Mouse (Mus musculus) lung, adult 2 months (tissue): Measurements from ENCODE around the gene Oxct1.

Experiments used
- CTCF ChIP-seq: fragments of 200-500 bp; IDR thresholded peaks from 2 replicates; pipeline ENCODE4 v1.5.1; 2011; ENCODE audit warnings: mild to moderate bottlenecking, low read length, control low read depth; ENCODE audit not compliant: insufficient read depth
- POLR2A ChIP-seq: fragments of 200-500 bp; IDR thresholded peaks from 2 replicates; pipeline ENCODE4 v1.6.1; 2011; ENCODE audit warnings: low read depth, mild to moderate bottlenecking, control low read depth, low read length, borderline replicate concordance; ENCODE audit errors: extremely low read depth

- no peak for TF ChIP-seq CTCF
- no peak for TF ChIP-seq POLR2A
Observed at GRCm38 (mm10) chr15:4124648-4125047, 98.5 kb downstream of the Oxct1 start.
